Mouse (Mus musculus): ENCODE data around the gene Ftsj3. TPM values are rescaled to one million over a fixed set of nuclear protein-coding genes. Genes with fewer than 3 reads are reported as not detected.
"Not testable (repeated sequence)": the region's sequence is repeated elsewhere in the genome, so short reads cannot be mapped to it uniquely, and the experiment has no call there.

The Ftsj3 gene
- polyA plus RNA-seq, 1 experiment from 2014 or later = 61.2 TPM

GRCm38 (mm10) chr11:106249326-106249725, 6.6 kb downstream of the Ftsj3 start:
- Histone ChIP-seq H3K4me2 (no peak overlapping the region), H3K4me3 (replicated peaks) (no peak overlapping the region), H3K9me3 (0 out of 2 replicates have a peak, but pooled peaks cover 4% of the 10 kb centered on the region), H3K36me3 (peaks cover 99% of the 10 kb centered on the region), H3K27ac (no peak overlapping the region), H3K27me3 (no peaks in the 10 kb centered on the region), H3K9ac (replicated peaks) (no peak overlapping the region), H3K4me1 (replicated peaks) (peaks cover under 1% of the 10 kb centered on the region; the same call in 1 of the 2 replicates)
- no peak for ATAC-seq (ENCODE audit: insufficient number of reproducible peaks, insufficient read depth, low FRiP score, low TSS enrichment, low read depth)
- WGBS = 85% methylated on average over 7 of the region's 7 CpGs

GRCm38 (mm10) chr11:106246834-106247233, 9.0 kb downstream of the Ftsj3 start:
- H3K36me3 ChIP-seq = peaks cover 100% of the 10 kb centered on the region

GRCm38 (mm10) chr11:106233978-106234377, 21.9 kb downstream of the Ftsj3 start:
- not testable (repeated sequence) for H3K27me3 ChIP-seq; H3K27ac ChIP-seq; H3K4me1 ChIP-seq (replicated peaks); H3K4me2 ChIP-seq; H3K9me3 ChIP-seq; ATAC-seq (ENCODE audit: insufficient number of reproducible peaks, insufficient read depth, low FRiP score, low TSS enrichment, low read depth); H3K9ac ChIP-seq (replicated peaks); H3K4me3 ChIP-seq (replicated peaks)
- H3K36me3 ChIP-seq = peaks cover 85% of the 10 kb centered on the region
- WGBS = 69% methylated on average over 8 of the region's 8 CpGs

More at GRCm38 (mm10) chr11:106246834-106247233, 9.0 kb downstream of the Ftsj3 start:
- H3K9me3 ChIP-seq = 0 out of 2 replicates have a peak, but pooled peaks cover 4% of the 10 kb centered on the region
- no peak for ATAC-seq (ENCODE audit: insufficient number of reproducible peaks, insufficient read depth, low FRiP score, low TSS enrichment, low read depth)
- no peak overlapping the region for H3K9ac ChIP-seq (replicated peaks)
- no peak overlapping the region for H3K4me3 ChIP-seq (replicated peaks)
- WGBS = 96% methylated on average over 1 of the region's 1 CpGs
- H3K27me3 ChIP-seq = no peaks in the 10 kb centered on the region
- no peak overlapping the region for H3K27ac ChIP-seq
- no peak overlapping the region for H3K4me2 ChIP-seq
- no peaks in the 10 kb centered on the region for H3K4me1 ChIP-seq (replicated peaks)

- no peaks in the 10 kb centered on the region for H3K9me3 ChIP-seq
- WGBS = 90% methylated on average over 3 of the region's 3 CpGs
- no peak overlapping the region for H3K4me2 ChIP-seq
- no peak overlapping the region for H3K9ac ChIP-seq (replicated peaks)
- no peak overlapping the region for H3K27ac ChIP-seq
- no peak for ATAC-seq (ENCODE audit: insufficient number of reproducible peaks, insufficient read depth, low FRiP score, low TSS enrichment, low read depth)
- no peak overlapping the region for H3K4me3 ChIP-seq (replicated peaks)
- peaks cover 19% of the 10 kb centered on the region for H3K36me3 ChIP-seq
- peaks cover 14% of the 10 kb centered on the region for H3K4me1 ChIP-seq (replicated peaks)
- H3K27me3 ChIP-seq = no peaks in the 10 kb centered on the region
These were observed 35.3 kb downstream of the Ftsj3 start for GRCm38 (mm10) chr11:106220603-106221002.

GRCm38 (mm10) chr11:106216730-106217490, 39.0 kb downstream of the Ftsj3 start, which contains the start of gene Ddx42:
TSS of gene Ddx42 (plus strand) at chr11:106216926.
- Histone ChIP-seq H3K27me3 (no peaks in the 10 kb centered on the region), H3K9me3 (no peaks in the 10 kb centered on the region), H3K36me3 (peaks cover 14% of the 10 kb centered on the region), H3K27ac (peak within 1 kb of the TSS; percentile 93), H3K4me2 (peak within 1 kb of the TSS; percentile 78), H3K9ac (replicated peaks) (peak within 1 kb of the TSS; percentile 87), H3K4me1 (replicated peaks) (peaks cover 26% of the 10 kb centered on the region), H3K4me3 (replicated peaks) (peak within 1 kb of the TSS; percentile 63)
- WGBS = under 1% methylated on average over 70 of the region's 70 CpGs
- peak; percentile 93 for ATAC-seq (ENCODE audit: insufficient number of reproducible peaks, insufficient read depth, low FRiP score, low TSS enrichment, low read depth)

GRCm38 (mm10) chr11:106215927-106216729, 39.8 kb downstream of the Ftsj3 start, which contains the start of gene Ccdc47:
TSS of gene Ccdc47 (minus strand) at chr11:106216344.
- H3K9me3 ChIP-seq = no peaks in the 10 kb centered on the region
- H3K36me3 ChIP-seq = peaks cover 22% of the 10 kb centered on the region
- peak within 1 kb of the TSS; percentile 87 for H3K9ac ChIP-seq (replicated peaks)
- peak within 1 kb of the TSS; percentile 78 for H3K4me2 ChIP-seq
- peak within 1 kb of the TSS; percentile 93 for H3K27ac ChIP-seq
- peak within 1 kb of the TSS; percentile 63 for H3K4me3 ChIP-seq (replicated peaks)
- peak; percentile 98 for ATAC-seq (ENCODE audit: insufficient number of reproducible peaks, insufficient read depth, low FRiP score, low TSS enrichment, low read depth)
- peaks cover 26% of the 10 kb centered on the region for H3K4me1 ChIP-seq (replicated peaks)
- H3K27me3 ChIP-seq = no peaks in the 10 kb centered on the region
- WGBS = under 1% methylated on average over 46 of the region's 46 CpGs

- peaks cover 28% of the 10 kb centered on the region for H3K36me3 ChIP-seq
- H3K27ac ChIP-seq = peak overlapping the region; percentile 93; the same call in 1 of the 2 replicates
- H3K4me3 ChIP-seq (replicated peaks) = peak overlapping the region; percentile 63
- ATAC-seq (ENCODE audit: insufficient number of reproducible peaks, insufficient read depth, low FRiP score, low TSS enrichment, low read depth) = no peak
- H3K4me1 ChIP-seq (replicated peaks) = peaks cover 26% of the 10 kb centered on the region
- H3K9ac ChIP-seq (replicated peaks) = peak overlapping the region; percentile 87
- H3K9me3 ChIP-seq = no peaks in the 10 kb centered on the region
- H3K27me3 ChIP-seq = no peaks in the 10 kb centered on the region
- WGBS = 30% methylated on average over 7 of the region's 7 CpGs
- H3K4me2 ChIP-seq = peak overlapping the region; percentile 78
These were observed 40.4 kb downstream of the Ftsj3 start for GRCm38 (mm10) chr11:106215450-106215859.

- H3K36me3 ChIP-seq = peaks cover 34% of the 10 kb centered on the region
- H3K4me3 ChIP-seq (replicated peaks) = peak overlapping the region; percentile 63
- peak overlapping the region; percentile 78 for H3K4me2 ChIP-seq
- H3K27ac ChIP-seq = no peak overlapping the region
- no peak for ATAC-seq (ENCODE audit: insufficient number of reproducible peaks, insufficient read depth, low FRiP score, low TSS enrichment, low read depth)
- H3K4me1 ChIP-seq (replicated peaks) = peaks cover 26% of the 10 kb centered on the region
- no peaks in the 10 kb centered on the region for H3K9me3 ChIP-seq
- peak overlapping the region; percentile 87 for H3K9ac ChIP-seq (replicated peaks)
- no peaks in the 10 kb centered on the region for H3K27me3 ChIP-seq
- WGBS = 91% methylated on average over 5 of the region's 5 CpGs
These were observed 41.0 kb downstream of the Ftsj3 start for GRCm38 (mm10) chr11:106214856-106215255.

- no peak overlapping the region for H3K4me2 ChIP-seq
- no peaks in the 10 kb centered on the region for H3K9me3 ChIP-seq
- WGBS = 89% methylated on average over 8 of the region's 8 CpGs
- peaks cover 54% of the 10 kb centered on the region for H3K36me3 ChIP-seq
- H3K27me3 ChIP-seq = no peaks in the 10 kb centered on the region
- H3K9ac ChIP-seq (replicated peaks) = no peak overlapping the region
- H3K4me3 ChIP-seq (replicated peaks) = no peak overlapping the region
- H3K4me1 ChIP-seq (replicated peaks) = peaks cover 14% of the 10 kb centered on the region
- H3K27ac ChIP-seq = no peak overlapping the region
- no peak for ATAC-seq (ENCODE audit: insufficient number of reproducible peaks, insufficient read depth, low FRiP score, low TSS enrichment, low read depth)
These were observed 43.1 kb downstream of the Ftsj3 start for GRCm38 (mm10) chr11:106212771-106213170.

- Histone ChIP-seq H3K27me3 (no peaks in the 10 kb centered on the region), H3K4me2 (no peak within 1 kb of the TSS), H3K27ac (no peak within 1 kb of the TSS), H3K9ac (replicated peaks) (no peak within 1 kb of the TSS), H3K4me1 (replicated peaks) (no peaks in the 10 kb centered on the region), H3K9me3 (no peaks in the 10 kb centered on the region), H3K4me3 (replicated peaks) (no peak within 1 kb of the TSS), H3K36me3 (peaks cover 88% of the 10 kb centered on the region)
- ATAC-seq (ENCODE audit: insufficient number of reproducible peaks, insufficient read depth, low FRiP score, low TSS enrichment, low read depth) = no peak
- 88% methylated on average over 5 of the region's 5 CpGs for WGBS
These were observed 53.8 kb downstream of the Ftsj3 start, which contains the start of gene Strada for GRCm38 (mm10) chr11:106202123-106202465. TSS of gene Strada (minus strand) at chr11:106202168.
